Mouse (Mus musculus) brain, embryonic 14.5 days (tissue): ENCODE measurements around the gene Flot1. TPM values are rescaled to one million over a fixed set of nuclear protein-coding genes. Genes with fewer than 3 reads are reported as not detected.

Experiments used
- DNase-seq: peaks from one replicate; pipeline ENCODE4 v3.0.0-alpha.2; 2011; ENCODE audit warnings: low read depth
- CTCF ChIP-seq: fragments of 200-500 bp; IDR thresholded peaks from 2 replicates; pipeline ENCODE4 v1.5.1; 2012; ENCODE audit warnings: inconsistent platforms, mild to moderate bottlenecking, moderate library complexity, borderline replicate concordance; ENCODE audit not compliant: insufficient read depth, insufficient read length; ENCODE audit errors: extremely low read depth
- POLR2A ChIP-seq: fragments of 200-500 bp; IDR thresholded peaks from 2 replicates; pipeline ENCODE4 v1.6.1; 2012; ENCODE audit warnings: mild to moderate bottlenecking, inconsistent platforms, borderline replicate concordance; ENCODE audit not compliant: poor library complexity, insufficient read depth, insufficient read length, severe bottlenecking; ENCODE audit errors: extremely low read depth
- polyA plus RNA-seq: library from polyadenylated mRNA; depleted of rRNA; stranded (reverse); fragments of >200 nt; gene quantifications from 2 replicates; pipeline ENCODE4 v1.2.3, GENCODE M21; 2012

The Flot1 gene
- polyA plus RNA-seq, 1 experiment = 87.1 TPM

DNA sequence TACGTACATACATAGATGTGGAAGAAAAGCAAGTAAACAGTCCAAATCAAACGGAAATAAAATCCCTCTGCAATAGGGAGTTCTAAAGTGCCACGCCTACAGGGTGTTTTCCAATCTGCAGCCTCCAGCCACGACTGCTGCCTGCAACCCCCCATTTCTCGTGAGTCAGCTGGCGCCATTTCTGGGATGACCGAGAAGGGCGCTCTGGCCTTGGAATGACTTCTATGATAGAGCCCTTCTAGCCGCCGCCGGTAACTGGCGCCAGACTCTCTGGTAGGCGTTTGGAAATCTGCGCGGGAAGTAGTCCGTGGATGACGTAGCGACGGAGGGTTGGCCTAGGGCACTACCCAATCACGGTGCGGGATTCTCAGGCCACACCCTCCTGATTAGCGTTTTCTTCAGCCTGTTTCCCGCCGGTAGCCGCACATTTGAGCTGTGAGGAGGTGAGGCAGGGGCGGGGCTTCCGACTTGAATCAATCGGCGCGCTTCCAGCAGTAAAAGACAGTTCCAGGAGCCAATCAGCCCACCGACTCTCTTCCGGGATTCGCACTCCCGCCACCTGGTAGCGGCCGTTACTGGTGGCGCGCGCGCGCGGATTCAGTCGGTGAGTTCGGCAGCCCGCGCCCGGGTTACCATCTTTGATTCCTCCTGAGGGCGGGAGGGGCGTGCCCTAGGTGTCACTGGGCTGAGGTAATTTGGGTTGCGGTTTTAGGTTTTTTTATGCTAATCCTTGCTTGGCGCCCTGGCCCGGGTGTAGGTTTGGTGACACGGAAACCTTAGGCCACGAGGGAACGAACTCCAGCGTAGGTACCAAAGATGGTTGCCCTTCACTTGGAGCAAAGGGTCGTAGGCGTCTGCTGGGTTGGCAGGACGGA, 18.3 kb downstream of the Flot1 start, which contains the start of gene Mdc1:
Mdc1 (plus strand) TSS at position 440 of the 875 bp plus-strand sequence.
- peak; percentile 100 for DNase-seq
- TF ChIP-seq POLR2A (peak; percentile 42; the same call in 1 of the 2 replicates), CTCF (no peak; the same call in 1 of the 2 replicates)

DNA sequence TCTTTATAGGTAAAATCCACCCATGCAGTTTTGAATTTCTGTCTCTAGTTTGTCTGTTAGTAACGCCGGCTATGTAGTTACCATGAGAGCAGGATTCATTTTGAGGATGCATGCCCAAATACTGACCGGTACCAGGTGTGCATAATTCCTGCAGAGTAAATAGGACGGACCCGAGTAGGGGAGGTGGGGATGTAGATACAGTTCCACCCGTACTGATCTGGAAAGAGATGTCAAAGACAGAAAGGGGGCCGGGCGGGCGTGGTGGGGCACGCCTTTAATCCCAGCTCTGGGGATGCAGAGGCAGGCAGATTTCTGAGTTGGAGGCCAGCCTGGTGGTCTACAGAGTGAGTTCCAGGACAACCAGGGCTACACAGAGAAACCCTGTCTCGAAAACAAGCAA, 19.0 kb downstream of the Flot1 start:
- no peak for TF ChIP-seq POLR2A
- no peak for TF ChIP-seq CTCF
- DNase-seq = peak; percentile 20

DNA sequence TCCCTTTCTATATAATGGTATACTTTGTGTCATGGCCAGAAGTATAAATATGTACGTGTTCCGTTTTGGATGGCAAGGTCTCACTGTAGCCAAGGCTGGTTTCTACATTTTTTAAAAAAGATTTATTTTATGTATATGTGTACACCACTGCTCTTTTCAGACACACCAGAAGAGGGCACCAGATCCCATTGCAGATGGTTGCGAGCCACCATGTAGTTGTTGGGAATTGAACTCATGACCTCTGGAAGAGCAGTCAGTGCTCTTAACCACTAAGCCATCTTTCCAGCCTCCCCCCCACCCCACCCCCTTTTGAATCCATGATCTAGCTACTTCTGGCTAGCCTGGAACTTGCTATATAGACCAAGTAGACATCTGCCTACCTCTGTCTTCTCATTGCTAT, 20.5 kb downstream of the Flot1 start:
- no peak for DNase-seq
- TF ChIP-seq CTCF (no peak), POLR2A (no peak)

DNA sequence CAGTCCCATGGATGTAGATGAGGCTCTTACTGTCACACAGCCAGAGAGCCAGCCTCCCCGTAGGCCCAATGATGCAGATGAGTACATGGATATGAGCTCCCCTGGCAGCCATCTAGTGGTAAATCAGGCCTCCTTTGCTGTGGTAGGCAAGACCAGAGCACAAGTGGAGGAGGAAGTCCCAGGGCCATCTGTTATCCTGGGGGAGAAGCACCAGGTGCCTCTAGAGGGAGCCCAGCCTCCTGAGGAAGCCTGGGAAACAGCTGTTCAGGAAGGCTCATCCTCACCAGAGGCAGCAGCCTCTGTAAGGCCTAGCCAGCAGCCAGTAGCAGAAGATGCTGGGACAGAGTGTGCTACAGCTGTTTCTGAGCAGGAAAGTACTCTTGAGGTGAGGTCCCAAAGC, 25.1 kb downstream of the Flot1 start:
- TF ChIP-seq CTCF (0 out of 2 replicates have a peak, but pooled peaks have one; percentile 2), POLR2A (no peak)
- no peak for DNase-seq

DNA sequence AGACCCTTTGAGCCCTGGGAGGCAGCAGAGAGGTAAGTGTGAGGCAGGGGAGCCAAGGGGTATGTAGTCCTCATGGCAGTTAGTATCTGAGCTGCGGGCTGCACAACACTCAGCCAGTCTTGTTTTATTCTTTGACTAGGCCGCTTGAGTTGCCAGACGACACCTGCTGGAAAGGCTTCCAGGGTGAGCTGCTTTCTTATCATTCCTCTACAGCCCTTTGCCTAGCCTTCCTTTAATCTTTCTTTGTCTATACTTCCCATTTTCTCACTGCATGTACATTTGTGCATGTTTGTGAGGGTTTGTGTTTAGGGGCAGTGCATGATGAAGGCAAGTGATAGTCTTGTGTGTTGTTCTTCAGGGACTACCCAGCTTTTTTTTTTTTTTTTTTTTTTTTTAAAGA, 27.9 kb downstream of the Flot1 start:
- no peak for TF ChIP-seq CTCF
- no peak for TF ChIP-seq POLR2A
- no peak for DNase-seq

DNA sequence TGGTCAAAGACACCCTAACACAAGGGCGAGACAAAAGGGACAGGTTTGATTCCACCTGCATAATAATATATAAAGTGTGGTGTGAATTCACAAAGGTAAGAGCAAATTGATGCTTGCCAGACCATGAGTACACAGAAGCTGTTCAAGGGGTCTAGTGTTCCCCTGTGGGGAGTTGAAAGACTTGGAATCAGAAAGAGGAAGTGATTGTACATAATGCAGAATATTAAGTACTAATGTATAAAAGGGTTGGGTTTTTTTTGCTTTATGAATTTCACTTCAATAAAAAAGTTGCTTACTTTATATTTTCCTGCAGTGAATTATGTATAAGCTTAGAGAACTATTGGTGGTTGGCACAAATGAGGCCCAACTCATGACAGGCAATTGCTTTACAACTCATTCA, 36.3 kb downstream of the Flot1 start:
- TF ChIP-seq POLR2A (no peak), CTCF (no peak)
- DNase-seq = no peak

DNA sequence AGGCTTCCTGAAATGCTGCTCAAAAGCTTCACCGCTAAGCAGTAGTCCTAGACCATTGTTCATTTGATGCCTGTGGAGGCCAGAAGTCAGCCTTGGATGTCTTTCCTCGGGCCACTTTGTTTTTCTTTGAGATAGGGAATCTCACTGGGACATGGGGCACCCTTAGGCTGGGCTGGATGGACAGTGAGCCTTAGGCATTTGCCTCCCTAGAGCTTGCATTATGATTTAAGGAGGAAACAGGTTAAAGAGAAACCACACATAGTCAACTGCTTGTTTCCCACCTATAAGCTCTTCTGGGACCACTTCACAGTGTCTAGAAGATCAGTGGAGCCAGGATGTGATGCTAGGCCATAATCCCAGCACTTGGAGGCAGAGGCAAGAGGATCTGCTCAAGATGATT, 36.8 kb downstream of the Flot1 start:
- TF ChIP-seq POLR2A (no peak), CTCF (no peak)
- DNase-seq = no peak

DNA sequence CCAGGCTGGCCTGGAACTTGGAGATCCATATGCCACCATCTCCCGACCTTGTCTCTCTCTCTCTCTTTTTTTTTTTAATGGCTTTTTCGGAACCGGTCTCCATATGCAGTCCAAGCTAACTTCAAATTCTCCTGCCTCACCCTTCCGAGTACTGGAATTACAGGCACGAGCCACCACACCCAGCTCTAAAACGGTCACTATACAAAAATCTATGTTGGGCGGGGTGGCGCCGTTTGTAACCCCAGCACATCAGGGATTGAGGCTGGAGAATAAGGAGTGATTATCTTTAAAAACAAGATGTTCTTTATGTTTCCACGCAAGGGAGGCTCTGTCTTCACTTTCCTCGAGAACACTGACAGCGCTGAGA, 37.8 kb downstream of the Flot1 start:
- TF ChIP-seq CTCF = no peak
- TF ChIP-seq POLR2A = no peak
- no peak for DNase-seq

DNA sequence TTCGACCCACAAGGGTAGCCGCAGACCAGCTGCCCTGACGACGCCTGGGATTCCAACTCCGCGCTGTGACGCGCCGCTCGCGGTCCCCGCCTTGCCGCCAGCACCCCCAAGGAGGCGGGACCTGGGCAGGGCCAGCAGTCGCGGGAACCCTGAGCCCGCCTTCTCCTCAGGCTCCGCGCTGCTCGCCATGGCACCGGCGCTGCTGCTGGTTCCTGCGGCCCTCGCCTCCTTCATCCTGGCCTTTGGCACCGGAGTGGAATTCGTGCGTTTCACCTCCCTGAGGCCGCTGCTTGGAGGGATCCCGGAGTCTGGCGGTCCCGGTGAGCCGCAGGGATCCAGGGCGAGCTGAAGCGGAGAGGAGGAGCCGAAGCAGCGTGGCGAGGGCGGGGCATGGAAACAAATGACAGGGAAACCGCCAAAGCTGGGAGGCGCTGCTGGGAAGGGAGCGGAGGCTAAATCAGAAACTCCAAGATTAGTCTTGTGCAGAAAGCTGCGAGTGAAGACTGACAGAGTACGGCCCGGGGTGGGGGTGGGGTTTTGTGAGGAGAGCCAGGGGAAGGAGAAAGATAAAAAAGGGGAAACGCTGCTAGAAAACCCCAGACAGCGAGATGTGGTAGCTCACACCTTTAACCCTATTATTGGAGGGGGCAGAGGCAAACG, 38.3 kb downstream of the Flot1 start, which contains the start of gene Nrm:
Nrm (plus strand) TSS at position 121 of the 660 bp plus-strand sequence.
- DNase-seq = peak; percentile 97
- TF ChIP-seq CTCF (0 out of 2 replicates have a peak, but pooled peaks have one; percentile 19), POLR2A (peak; percentile 60; the same call in 1 of the 2 replicates)

DNA sequence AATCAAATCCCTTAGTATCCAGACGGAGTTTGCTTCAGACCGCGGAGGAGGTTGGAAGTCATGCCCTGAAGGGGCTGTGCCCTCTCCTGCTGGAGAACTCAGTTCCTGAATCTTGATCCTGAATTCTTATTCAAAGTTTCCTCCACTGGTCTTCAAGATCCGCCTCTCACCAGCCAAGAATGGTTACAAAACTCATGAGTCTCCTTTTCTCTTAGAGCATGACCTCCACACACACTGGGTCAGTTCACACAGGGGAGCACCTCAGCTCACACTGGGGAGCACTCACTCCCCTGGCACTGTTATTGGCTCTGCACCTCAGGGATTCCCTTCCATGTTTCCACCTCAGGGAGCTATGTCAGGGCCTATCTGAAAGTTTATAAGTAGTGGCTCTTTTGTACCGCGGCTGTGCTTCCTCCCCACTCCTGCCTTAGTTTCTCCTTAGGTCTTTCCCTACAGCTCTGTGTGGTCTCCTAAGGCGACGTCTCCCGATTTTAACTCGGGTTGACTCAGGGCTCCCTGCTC, 41.9 kb downstream of the Flot1 start:
- DNase-seq = no peak
- TF ChIP-seq POLR2A (no peak), CTCF (no peak)

DNA sequence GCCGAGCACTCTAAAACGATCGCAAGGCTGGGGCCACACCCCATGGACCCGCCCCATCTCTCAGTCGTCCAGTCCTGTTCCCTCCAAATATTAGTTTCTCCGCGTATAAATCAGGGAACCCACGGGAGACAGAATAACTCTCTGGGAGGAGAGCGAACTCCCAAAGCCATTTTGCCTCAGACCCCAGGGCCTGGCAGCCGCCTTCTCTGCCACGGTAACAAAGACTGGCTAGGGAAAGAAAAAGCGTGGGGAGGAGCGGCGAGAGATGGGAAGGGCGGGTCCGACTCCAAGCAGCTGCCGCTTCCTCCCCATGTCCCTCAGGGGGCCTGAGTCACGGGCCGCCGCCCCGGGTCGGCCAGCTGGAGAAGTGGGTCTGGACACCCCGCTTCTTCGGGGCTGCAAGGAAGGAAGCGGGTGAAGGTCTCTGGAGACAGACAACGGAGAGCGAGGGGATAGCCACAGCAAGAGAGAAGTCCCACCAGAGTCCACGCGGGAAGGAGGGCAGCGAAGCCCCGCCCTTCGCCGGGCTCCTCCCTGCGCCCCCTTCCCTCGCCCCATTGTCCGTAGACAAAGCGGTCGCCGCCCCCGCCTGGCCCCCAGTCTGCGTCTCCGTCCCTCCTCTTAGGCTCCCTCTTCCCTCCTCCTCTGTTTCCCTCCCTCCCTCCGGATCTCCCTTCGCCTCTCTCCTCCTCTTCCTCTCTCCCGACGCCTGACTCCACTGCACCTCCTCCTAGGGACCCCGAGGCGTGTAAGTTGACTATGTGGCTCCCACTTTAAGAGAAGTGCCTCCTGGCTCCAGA, 42.7 kb downstream of the Flot1 start, which contains the start of gene Ppp1r18:
Ppp1r18 (plus strand) TSS at position 113 of the 800 bp plus-strand sequence.
- DNase-seq = peak; percentile 94
- TF ChIP-seq POLR2A (peak; percentile 46; the same call in 1 of the 2 replicates), CTCF (no peak)

DNA sequence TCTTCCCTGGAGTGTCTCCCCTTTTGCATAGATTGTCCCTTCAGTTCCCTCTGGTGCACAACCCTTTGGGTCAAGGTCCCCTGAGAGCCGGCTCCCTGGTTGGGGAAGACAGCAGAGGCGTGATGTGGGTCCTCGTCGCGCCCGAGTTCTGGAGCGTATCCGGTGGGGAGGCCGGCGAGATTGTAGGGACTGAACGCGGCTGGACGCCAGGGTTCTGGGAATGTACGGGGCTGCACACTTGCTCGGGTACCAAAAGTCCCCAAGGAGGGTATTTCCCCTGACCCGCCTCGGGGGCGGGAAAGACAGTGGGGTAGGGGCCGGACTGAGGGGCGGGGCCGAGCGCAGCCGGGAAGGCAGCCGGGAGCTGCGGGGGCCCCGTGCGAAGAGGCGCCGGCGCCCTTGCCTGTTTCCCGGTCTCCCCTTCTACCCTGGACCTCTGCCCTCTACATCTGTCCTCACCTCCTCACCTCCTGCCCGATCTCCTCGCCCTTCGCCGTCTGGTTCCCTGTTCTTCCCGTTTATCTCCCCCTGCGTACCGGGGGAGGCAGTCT, 43.3 kb downstream of the Flot1 start:
- TF ChIP-seq CTCF (no peak), POLR2A (0 out of 2 replicates have a peak, but pooled peaks have one; percentile 36)
- DNase-seq = peak; percentile 74
